Comparison of ENCODE assay signal across 9 mouse cellular contexts in the genomic region with DNA sequence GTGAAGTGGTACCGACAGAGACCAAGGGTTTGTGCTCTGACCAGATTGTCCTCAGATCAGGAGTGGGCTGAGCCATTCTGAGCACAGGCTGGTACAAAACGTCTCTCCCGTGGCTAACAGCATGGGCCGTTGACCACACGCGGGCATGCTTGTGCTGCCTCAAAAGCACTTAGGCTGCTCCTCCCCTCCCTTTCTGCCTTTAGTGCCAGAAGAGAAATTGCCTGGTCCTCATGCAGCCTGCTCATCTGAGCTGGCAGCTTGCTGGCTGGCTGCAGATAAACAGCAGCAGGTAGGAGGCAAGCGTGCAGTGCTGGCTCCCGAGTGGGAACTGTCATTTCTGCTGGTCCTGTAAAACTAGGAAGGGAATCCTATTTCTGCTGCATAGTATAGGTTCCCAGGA.
DNase-seq lines count a peak whose midpoint lies in the region; ATAC-seq lines count a peak whose summit lies in the region.
"Had no signal": no experiment of that assay in that cellular context is flagged by ENCODE, and none has a peak within 500 bp of the region (broad histone marks: within the 10 kb centered on the region; RNA-seq: fewer than 3 reads in every experiment).

No protein-coding gene starts in this region.

- H3K9me3 ChIP-seq in neural tube, embryonic 12.5 days = no peaks in the 10 kb centered on the region
- H3K9me3 ChIP-seq: heart, embryonic 15.5 days had no signal

- 0 out of 2 replicates have a peak, but pooled peaks cover 7% of the 10 kb centered on the region for H3K27me3 ChIP-seq in neural tube, embryonic 12.5 days (replicated peaks)

- H3K27ac ChIP-seq in neural tube, embryonic 12.5 days = no peak overlapping the region
- H3K27ac ChIP-seq: heart, embryonic 15.5 days had no signal

- 0 out of 2 replicates have a peak overlapping the region, but pooled peaks have one; percentile 21 for H3K9ac ChIP-seq in neural tube, embryonic 12.5 days
- H3K9ac ChIP-seq: heart, embryonic 15.5 days had no signal

- WGBS in neural tube, embryonic 12.5 days = 31% methylated on average over 8 of the region's 8 CpGs

- DNase-seq in neural tube, embryonic 10.5 days (ENCODE audit: extremely low spot score, low spot score) = no peak
- peak; percentile 13 to 22 for DNase-seq in cerebellum, postnatal 36 days
- peak; percentile 16 for DNase-seq in layer of hippocampus, adult 9-10 months (ENCODE audit: low spot score)
- peak; percentile 29 for DNase-seq in right cerebral cortex, postnatal 25 days
- no peak for DNase-seq in ovary, postnatal 10 days (ENCODE audit: low spot score)

- H3K4me3 ChIP-seq in neural tube, embryonic 12.5 days = no peak overlapping the region
- H3K4me3 ChIP-seq: erythroblast, embryonic 14.5 days; heart, embryonic 15.5 days had no signal

- no peak for ATAC-seq in neural tube, embryonic 12.5 days (ENCODE audit: low FRiP score, low read depth)
- no peak for ATAC-seq in monocyte, adult 5-6 weeks (replicated peaks; ENCODE audit: insufficient number of reproducible peaks, low FRiP score, low TSS enrichment, poor library complexity, severe bottlenecking)

- no peak overlapping the region for H3K4me2 ChIP-seq in neural tube, embryonic 12.5 days (replicated peaks)
- H3K4me2 ChIP-seq: heart, embryonic 15.5 days had no signal

- H3K36me3 ChIP-seq in neural tube, embryonic 12.5 days = no peaks in the 10 kb centered on the region
- H3K36me3 ChIP-seq: heart, embryonic 15.5 days had no signal

- peaks cover 8% of the 10 kb centered on the region for H3K4me1 ChIP-seq in neural tube, embryonic 12.5 days

Comparison
In these comparisons a context has a peak if more than half of its experiments do, and no peak if none do; other contexts are left out.
1. DNase-seq: peak in cerebellum, postnatal 36 days (2 of 2), layer of hippocampus, adult 9-10 months (single experiment) and right cerebral cortex, postnatal 25 days (single experiment); none in neural tube, embryonic 10.5 days (single experiment) and ovary, postnatal 10 days (single experiment).